Mouse (Mus musculus) kidney, postnatal 25 days (tissue): ENCODE data around the gene Wdr62.
A peak's percentile ranks its signal among the peaks of the same experiment; 100 is the strongest.
"Not testable (repeated sequence)": the region's sequence is repeated elsewhere in the genome, so short reads cannot be mapped to it uniquely, and the experiment has no call there.

Experiments used
- DNase-seq, 2 experiments: peaks; one replicate each; pipeline ENCODE4 v3.0.0; 2021; ENCODE audit warnings: mixed read lengths in 2 of 2

The Wdr62 gene

DNA sequence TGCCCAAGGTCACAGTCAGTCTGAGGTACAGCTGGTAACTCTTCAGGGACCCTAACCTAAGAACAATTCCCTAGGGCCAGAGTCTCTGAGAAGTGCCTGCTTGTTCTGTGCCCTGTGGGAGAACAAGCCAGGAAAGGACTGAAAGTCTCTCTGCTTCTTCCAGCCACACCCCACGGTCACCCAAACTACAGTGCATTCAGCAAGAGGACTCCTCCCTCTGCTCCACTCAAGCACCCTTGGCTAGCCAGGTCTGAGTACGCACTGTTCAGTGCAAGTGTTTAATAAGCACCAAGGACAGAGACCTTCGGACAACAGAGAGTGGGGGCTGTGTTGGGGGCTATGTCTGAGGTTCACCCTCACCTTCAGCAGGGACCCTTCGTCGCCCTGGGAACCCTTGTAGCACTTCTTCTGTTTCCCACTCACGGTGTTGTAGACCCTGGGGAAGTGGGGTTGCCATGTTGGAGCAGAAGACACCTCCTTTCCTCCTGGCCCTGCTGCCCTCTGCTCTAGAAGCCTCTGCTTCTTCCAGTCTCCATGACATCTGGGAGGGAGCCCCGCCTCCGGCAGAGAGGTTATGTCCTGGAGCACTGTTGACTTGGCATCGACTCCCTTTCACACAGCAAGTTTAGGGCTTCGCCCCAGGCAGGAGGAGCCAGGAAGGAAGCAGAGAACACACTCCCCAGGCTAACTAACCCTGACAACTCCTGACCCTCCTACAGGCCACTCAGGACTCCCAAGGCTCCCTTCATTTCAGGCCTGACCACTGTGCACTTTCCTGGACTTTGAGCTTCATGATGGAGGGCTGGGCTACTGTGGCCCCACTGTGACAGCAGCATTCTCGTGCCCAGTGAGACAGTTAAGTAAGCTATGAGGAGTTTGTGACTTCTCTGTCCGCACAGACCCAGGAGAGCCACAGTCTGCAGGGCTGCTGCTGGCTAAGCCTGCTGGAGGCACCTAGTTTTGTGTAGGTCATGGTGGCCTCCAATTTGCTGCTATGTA is 28.0 kb downstream of the Wdr62 start:
- peak; percentile 58 to 88 for DNase-seq

DNA sequence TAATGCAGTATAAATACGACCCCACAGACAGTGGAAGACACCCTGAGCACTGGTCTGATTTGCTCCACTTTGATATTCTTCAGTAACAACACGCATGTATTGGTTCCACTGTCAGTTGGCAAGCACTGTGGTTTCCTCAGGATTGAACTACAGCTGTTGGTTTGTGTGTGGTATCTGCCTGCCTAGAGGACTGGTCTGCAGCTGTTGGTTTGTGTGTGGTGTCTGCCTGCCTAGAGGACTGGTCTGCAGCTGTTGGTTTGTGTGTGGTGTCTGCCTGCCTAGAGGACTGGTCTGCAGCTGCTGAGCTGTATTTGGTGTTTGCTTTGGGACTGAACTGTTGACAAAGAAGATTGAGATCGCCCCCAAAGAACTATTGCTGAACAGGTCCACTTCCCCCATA is 42.8 kb downstream of the Wdr62 start:
- not testable (repeated sequence) for DNase-seq

DNA sequence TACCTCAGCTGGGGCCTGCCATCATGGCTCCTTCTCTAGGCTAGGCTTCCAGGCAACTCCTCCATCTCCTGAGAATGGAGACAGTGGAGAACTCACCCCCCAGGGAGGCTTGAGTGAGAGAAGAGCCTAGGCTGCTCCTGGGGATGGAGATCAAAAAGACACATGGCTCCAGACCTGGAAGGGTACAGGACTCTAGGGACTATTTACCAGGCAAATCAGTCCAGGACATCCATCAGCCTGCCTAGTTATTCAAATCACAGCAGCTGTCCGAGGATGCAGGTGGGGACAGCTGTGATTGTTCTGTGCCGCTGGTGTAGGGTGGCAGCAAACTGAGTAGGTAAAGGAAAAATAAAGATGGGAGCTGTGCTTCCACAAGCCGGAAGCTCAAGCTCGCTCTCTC is 44.6 kb downstream of the Wdr62 start, which contains the start of gene Ovol3:
Gene Ovol3 (minus strand): TSS at position 101 of the 400 bp plus-strand sequence.
- no peak for DNase-seq

DNA sequence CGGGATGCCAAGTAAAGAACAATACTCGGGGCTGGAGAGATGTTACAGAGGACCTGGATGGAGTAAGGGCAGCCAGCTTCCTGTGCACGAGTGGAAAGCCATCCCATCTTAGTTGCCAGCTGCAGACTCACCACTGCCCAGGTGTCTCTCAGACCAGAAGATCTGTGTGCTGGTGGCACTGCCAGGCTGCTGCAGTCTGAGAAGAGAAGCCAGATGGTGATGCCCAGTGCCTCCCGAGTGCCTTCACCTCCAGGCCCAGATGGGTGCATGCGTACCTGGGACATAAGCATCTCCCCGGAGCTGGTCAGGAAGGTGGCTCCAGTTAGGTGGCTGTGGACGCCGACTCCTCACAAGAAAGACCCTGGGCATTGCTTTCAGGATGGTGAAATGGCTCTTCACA is 45.1 kb downstream of the Wdr62 start:
- DNase-seq, result no peak

DNA sequence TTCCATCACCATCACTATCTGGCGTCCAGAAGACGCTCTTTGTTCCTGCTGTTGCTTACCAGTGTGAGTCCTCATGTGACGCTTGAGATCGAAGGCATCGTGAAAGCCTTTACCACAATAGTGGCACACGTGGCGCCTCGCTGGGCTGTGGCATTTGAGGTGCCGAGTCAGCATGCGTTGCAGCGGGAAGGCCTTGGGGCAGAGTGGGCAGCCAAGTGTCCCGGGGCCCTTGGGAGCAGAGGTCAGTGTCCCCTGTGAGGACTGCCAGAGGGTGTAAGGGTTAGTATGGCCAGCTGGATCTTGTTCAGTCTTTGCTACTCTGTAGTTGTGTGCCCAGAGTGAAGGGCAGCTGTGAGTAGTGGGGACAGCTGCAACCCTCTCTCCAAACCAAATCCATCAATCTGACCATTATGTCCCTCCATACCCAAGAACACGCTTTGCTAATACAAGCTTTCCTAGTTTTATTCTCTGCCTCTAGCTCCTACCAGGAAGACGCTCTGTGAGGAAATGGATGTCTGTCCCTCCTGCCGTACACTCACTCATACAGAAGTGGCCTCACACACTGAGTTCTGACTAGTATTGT is 45.9 kb downstream of the Wdr62 start:
- peak; percentile 81 to 94 for DNase-seq

DNA sequence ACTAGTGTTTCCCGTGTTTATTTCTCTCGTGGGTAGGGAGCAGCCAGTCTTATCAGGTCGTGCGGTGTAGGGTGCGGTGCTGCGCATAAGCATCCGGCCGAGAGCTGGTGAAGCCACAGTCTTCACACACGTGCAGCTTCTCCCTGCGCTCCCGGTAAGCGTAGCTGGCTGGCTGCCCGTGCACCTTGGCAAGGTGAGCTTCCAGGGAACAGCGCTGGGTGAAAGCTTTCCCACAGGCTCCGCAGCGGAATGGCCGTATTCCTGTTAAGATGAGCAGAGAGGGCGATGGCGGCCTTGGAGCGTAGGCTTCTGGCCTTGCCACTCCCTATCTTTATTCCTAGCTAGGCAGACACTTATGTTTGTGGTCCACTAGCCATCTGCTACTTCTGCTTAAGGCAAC is 46.8 kb downstream of the Wdr62 start:
- DNase-seq, result peak; percentile 41 to 64

DNA sequence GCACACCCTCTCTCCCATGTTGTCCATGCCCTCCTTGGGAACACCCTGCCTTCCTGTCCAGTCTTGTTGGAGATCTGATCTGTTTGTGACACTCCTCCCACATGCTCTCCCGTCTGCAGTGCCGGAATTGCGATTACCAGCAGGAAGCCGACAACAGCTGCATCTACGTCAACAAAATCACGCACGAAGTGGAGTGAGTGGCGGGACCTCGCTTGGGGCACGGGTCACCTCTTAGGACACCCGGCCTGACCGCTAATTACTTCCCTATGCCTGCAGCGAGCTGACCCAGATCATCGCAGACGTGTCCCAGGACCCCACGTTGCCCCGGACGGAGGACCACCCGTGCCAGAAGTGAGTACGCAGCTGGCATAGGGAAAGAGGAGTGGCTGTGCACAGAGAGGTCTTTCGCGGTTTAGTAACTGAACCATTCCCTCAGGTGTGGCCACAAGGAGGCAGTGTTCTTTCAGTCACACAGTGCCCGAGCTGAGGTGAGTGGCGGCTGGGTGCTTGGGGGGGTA is 47.5 kb downstream of the Wdr62 start:
- DNase-seq, result peak; percentile 76 to 80

DNA sequence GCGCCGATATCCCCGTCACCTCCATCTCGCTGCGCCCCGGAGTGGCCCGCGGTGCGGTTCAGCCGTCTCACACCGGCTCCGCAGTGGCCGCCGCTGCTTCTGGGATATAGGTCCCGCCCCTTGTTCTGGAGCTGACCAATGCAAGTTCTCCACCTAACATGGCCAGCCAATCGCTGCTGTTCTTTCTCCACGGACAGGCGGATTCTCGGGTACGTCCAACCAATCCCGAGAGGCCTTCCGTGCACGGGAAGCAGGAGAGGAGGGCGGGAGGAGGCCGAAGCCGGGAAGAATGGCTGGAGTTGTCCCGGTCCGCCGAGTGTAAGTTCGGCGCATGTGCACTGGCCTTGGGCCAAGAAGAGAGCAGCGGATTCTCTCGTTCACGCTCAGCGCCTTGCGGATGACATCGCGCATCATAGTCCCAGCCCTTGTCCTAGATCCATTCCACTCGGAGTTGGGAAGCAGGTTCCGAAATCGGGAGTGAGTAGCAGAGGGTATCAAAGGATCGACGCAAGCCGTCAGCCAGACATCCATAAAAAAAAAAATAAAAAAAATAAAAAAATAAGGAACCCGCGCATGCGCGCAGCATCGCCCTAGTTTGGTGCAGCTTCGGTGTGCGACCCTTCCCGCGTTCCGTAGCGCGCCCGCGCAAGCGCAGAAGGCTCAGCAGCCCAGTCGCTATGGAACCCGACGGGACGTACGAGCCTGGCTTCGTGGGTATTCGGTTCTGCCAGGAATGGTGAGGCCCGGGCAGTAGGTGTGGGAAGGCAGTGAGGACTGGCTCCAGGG is 48.4 kb downstream of the Wdr62 start, which contains the start of the genes Polr2i and Tbcb:
Gene Polr2i (plus strand): TSS at position 280 of the 786 bp plus-strand sequence.
Gene Tbcb (minus strand): TSS at position 604 of the 786 bp plus-strand sequence.
- peak; percentile 98 to 100 for DNase-seq

DNA sequence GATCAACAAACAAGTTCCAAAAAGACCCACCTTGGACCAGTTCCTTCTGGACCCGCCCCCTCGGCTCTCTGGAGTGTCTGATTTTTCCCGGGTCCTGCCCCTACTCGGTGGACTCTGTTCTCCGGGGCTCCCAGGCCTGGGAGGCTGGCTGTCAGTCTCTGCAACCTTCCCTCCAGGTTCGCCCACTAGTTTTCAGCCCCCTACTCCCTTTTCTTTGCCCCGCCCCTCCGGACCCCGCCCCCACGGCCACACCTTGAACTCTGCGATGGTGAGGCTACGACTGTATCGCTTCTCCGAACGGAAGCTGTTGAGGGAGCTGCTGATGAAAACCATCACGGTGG is 48.9 kb downstream of the Wdr62 start:
- peak in 1 of 2 experiments; percentile 69 for DNase-seq

DNA sequence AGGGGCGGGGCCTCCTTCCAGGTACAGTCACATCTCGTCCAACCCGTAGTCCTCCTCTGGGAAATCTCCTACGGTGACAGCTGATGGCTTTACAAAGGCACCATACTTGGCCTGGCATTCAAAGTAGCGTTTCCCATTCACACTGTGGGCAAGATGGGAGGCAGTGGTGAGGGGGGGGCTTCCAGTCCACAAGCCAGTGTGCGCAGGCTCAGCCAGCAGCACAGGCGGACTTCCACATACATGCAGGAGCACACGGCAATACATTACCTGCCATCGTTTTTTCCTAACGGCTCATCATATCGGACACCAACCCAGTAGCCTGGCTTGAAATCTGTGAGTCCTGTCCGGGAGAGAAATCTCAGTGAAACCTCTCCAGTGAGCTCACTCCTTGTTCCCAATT is 56.0 kb downstream of the Wdr62 start:
- no peak for DNase-seq

DNA sequence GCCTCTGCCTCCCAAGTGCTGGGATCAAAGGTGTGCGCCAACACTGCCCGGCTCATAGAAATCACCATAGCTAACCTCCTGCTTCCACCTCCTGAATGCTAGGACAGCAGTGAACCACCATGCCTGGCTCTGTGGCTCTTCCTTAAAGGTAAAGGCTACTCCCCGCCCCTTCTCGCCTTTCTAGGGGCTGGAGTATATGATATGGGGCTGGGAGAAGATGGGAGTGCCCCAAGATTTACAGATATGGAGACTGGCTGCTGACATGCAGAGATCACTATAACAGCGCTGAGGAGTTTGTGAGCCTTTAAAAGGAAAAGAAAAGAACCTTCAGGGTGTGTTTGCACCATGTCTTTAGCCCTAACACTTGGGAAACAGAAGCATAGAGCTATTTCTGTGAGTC is 58.0 kb downstream of the Wdr62 start:
- no peak for DNase-seq

DNA sequence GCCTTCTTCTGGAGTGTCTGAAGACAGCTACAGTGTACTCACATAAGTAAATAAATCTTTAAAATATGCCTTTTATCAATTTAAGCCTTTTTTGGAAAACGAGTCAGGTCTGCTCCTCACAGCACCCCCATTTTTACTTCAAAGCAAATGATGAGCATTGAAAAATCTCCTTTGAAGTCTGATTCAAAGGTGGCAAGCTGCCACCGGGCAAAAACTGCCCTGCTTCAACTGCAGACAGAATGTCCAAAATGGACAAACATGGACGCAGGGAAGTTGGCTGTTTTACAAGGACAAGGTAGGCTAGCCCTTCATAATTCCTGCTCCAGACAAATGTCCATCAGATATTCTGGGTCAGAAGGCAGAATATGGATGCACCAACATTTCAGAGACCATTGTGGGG is 58.8 kb downstream of the Wdr62 start:
- no peak for DNase-seq

DNA sequence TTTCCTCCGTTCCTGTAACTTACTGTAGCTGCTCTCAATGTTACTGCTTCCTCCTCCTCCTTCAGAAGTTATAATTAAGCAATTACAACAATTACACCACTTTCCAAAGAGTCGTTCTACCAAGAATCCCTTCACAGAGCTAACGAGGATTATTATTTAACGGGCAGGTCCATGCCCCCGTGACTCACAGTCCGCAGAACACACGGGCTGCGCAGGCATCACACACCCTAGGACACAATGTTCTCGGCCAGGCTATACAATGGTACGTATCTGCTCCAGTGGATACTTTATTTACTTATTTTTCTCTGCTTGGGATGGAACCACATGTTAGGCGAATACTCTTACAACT is 60.2 kb downstream of the Wdr62 start:
- peak; percentile 57 to 88 for DNase-seq

DNA sequence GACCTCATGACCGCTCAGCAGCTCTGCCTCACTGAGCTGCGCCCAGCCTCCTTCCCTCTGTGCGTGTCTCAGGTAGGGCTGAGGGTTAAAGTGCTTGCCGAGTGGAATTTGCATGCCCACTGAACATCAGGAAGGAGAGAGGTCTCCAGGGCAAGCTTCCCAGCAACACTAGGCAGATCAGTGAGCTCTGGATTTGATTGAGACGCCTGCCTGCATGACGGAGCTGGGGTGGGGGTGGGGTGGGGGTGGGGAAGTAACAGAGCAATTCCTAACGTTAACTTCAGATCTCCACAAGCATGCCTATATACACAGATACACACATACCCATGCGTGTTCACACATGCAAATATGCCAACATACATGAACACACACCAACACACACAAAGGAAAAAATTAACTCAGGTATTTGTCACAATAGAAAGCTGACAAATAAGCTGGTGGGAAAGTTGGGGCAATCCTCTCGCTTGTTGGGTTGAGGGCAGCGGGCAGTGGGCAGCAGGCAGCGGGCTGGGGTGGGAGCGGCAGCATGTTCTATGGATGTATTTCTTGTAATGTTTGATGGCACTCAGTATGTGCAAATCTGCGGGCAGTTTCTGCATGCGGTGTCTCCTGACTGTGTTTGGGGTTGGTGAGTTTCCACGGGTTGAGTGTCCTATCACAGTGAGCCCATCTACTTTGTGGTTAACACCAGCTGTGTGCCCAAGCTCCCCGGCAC is 60.8 kb downstream of the Wdr62 start:
- DNase-seq, result peak; percentile 84 to 91

DNA sequence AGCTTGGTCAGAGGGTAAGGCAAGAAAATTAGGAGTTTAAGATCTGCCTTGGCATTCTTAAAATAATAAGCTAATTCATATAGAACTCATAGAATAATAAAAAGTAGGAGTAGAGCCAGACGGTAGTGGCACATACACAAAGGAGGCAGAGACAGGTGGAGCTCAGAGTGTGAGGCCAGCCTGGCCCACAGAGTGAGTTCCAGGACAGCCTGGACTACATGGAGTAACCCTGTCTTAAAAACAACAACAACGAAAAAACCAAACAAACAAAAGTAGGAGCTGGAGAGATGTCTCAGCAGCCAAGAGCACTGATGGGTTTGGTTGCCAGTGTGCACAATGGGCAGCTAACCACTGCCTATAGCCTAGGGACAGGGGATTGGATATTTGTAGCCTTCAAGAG is 62.9 kb downstream of the Wdr62 start:
- no peak for DNase-seq

DNA sequence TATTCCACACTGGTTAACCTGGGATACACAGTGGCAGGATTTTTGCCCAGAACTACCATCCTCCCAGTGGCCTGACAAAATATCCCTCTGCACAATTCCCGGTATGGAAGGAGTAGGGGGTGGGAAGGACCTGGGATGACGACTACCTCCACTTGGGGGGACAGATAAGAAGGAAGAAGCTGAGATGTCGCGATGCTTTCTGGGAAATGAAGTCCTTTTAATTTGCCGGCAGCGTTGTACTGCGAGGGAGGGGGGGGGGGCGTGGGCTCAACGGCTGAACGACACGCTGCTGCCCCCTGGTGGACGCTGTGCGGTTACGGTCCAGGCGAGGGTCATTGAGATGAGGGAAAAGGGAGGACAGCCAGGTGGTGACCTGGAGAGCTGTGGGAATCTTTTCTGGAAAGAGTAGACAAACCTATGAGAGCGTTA is 63.5 kb downstream of the Wdr62 start:
- DNase-seq, result peak; percentile 85 to 86

DNA sequence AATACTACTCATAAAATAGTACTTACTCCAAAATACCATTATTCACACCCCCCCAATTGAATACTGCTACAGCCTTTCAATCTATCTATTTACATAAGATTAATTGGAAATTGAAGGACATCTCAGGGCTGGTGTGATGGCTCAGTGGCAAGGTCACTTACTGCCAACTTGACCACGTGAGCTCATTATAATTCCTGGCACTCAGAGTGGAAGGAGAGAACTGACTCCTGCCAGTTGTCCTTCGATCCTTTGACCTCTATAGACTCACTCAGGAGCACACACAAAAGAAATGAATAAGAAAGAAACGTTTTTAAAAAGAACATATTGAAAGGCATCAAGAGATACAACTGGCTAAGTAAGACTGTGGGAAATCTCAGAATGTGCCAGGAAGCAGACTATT is 64.3 kb downstream of the Wdr62 start:
- DNase-seq, result peak; percentile 51 to 71

DNA sequence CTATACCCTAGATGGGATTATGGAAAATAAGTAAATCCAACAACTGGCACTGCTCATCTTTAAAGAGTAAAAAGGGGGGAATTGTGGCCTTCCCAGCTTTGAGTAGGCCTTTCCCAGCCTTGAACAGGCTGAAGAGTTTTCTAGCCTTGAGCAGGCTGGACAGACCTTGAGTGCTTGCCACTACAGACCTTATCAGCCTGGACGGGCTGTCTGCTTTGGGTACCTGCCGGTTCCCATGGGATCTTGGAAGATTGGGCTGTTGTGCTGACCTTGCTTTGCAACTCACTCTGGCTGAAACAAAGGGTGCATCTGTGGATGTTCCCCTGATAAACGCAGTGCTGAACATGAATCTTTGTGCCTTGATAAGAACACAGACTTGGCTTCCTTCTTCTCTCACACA is 66.3 kb downstream of the Wdr62 start:
- no peak for DNase-seq

DNA sequence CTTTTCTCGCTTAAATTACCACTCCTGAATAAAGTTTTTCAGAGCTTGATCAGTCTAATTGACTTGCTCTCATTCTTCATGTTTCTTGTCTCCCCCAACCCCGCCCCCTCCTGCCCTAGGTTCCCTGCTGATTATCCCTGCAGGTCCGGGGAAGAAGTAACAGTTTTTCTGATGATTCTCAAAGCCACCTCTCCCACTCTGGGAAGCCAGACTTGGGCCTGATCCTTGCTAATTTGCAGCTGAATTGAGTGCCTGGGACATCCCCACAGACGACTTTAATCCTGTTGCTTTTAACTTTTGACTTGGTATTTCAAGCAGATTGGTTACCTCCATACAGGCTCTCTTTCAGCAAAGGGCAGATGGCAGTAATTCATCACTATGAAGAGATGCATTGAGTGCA is 69.2 kb downstream of the Wdr62 start:
- DNase-seq, result no peak

DNA sequence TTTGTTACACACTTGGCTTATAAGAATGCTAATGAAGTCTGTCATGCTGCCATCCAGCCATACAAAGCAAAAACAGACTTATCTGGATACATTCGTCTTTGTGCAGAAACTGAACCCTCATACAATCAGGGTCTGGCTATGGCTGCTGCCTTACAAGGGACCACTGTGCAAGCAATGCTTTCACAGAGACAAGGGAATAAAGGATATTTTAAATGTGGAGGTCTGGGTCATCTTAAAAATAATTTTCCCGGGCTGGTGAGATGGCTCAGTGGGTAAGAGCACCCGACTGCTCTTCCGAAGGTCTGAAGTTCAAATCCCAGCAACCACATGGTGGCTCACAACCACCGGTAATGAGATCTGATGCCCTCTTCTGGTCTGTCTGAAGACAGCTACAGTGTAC is 73.9 kb downstream of the Wdr62 start:
- not testable (repeated sequence) for DNase-seq

DNA sequence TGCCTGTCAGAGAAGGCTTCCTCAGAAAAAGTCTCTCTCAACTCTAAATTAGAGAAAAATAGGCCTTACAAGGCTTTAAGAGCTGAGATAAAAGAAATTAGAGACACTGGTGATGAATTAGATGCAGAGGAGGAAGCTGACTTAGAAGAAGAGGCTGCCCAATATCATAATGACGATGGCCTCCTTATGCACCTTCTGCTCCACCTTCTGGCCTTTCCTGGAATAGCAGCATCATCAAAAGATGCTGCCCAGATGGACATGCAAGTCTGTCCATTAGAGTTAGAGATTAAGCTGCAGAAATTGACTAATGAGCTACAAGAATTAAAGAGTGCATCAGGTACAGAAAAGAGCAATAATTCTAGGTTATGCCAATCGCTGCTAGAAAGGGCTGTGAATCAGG is 74.8 kb downstream of the Wdr62 start:
- peak; percentile 68 to 86 for DNase-seq

DNA sequence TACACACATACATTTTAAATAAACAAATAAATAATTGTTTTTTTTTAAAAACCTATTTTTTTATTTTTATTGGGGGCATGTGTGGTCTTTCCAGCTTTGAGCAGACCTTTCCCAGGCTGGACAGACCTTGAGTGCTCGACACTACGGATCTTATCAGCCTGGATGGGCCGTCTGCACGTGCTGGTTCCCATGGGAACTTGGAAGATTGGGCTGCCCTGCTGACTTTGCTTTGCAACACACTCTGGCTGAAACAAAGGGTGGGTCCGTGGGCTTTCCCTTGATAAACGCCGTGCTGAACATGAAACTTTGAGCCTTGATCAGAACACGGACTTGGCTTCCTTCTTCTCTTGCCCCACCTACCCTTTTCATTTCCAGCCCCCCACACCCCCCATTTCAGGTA is 75.8 kb downstream of the Wdr62 start:
- DNase-seq, result no peak
